Comparison of ENCODE assay signal across 9 mouse cellular contexts in the genomic region with DNA sequence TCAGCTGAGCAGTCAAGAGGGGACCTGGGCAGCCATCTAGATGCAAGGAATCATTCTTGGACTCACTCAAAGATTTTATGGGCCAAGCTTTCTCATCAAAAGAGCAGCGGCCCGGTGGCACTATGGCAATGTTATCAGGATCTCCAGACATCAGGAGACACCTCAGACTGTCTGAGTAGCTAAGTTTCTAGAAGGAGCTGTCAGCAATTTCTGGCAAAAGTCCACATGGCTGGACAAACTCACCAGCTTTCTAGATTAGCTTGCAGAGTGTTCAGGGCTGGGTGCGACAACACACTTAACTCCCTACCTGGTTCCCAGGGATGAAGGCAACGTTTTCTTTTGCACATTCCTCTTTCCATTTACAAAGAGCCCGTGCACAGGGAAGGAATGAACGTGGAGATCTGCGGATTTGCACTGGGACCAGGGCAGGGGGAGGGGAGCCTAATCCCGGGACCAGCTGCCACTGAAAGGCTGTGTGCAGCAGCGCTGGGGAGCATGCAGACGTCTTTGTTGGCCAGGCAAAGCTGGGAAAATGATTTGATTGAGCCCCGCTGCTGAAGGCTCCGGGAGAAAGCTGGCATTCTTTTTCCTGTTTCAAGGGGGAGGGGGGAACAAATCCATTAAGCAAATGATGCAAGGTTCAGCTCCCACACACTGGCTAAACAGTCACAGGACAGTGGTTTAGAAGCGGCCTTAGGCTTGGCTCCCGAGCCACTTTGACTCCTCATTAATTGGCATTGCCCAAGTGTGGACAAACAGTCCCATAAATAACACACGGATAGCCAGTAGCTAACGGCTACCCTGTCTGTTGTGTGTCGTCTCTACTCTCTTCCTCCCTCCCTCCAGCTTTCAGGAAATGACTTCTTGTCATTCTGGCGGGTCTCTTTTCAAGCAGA.
DNase-seq lines count a peak whose midpoint lies in the region; ATAC-seq and TF ChIP-seq lines count a peak whose summit lies in the region.
"Had no signal": no experiment of that assay in that cellular context is flagged by ENCODE, and none has a peak within 500 bp of the region (broad histone marks: within the 10 kb centered on the region; RNA-seq: fewer than 3 reads in every experiment).

No protein-coding gene starts in this region.

- no peak overlapping the region for H3K4me3 ChIP-seq in forebrain, embryonic 12.5 days (replicated peaks)
- H3K4me3 ChIP-seq in intestine, embryonic 14.5 days (ENCODE audit: low read depth, low read length): no peak overlapping the region
- H3K4me3 ChIP-seq in lung, postnatal 0 days (ENCODE audit: low read depth, low read length): no peak overlapping the region

- H3K9ac ChIP-seq in forebrain, embryonic 12.5 days: peak overlapping the region; percentile 9; the same call in 1 of the 2 replicates
- 0 out of 2 replicates have a peak overlapping the region, but pooled peaks have one; percentile 5 for H3K9ac ChIP-seq in intestine, embryonic 14.5 days (ENCODE audit: low read length)
- 0 out of 2 replicates have a peak overlapping the region, but pooled peaks have one; percentile 13 for H3K9ac ChIP-seq in lung, postnatal 0 days (replicated peaks; ENCODE audit: low read depth)

- peak overlapping the region; percentile 92 for H3K27ac ChIP-seq in forebrain, embryonic 12.5 days
- H3K27ac ChIP-seq in intestine, embryonic 14.5 days (ENCODE audit: low read depth): peak overlapping the region; percentile 39
- H3K27ac ChIP-seq in lung, postnatal 0 days (ENCODE audit: low read length): no peak overlapping the region
- H3K27ac ChIP-seq: macrophage had no signal

- no peak for TF ChIP-seq CTCF in lung, postnatal 0 days (IDR thresholded peaks at IDR 0.05)

- intact Hi-C loops in left cerebral cortex, postnatal 10 days (cut with DNase I): no loop called here

- no peak for TF ChIP-seq EP300 in lung, postnatal 0 days (IDR thresholded peaks at IDR 0.05)

- peak overlapping the region; percentile 33 for H3K4me2 ChIP-seq in forebrain, embryonic 12.5 days
- peak overlapping the region; percentile 29 for H3K4me2 ChIP-seq in intestine, embryonic 14.5 days (ENCODE audit: low read length)
- H3K4me2 ChIP-seq in lung, postnatal 0 days (replicated peaks; ENCODE audit: low read depth, low read length): peak overlapping the region; percentile 32

- H3K9me3 ChIP-seq in forebrain, embryonic 12.5 days: peaks cover 17% of the 10 kb centered on the region; the same call in 1 of the 2 replicates
- H3K9me3 ChIP-seq in intestine, embryonic 14.5 days (ENCODE audit: control insufficient read depth, low read length): no peaks in the 10 kb centered on the region
- no peaks in the 10 kb centered on the region for H3K9me3 ChIP-seq in lung, postnatal 0 days (ENCODE audit: low read length)

- ATAC-seq in forebrain, embryonic 12.5 days (ENCODE audit: low FRiP score): peak; percentile 93
- peak; percentile 55; the same call in 1 of the 2 replicates for ATAC-seq in intestine, embryonic 14.5 days (replicated peaks; ENCODE audit: low FRiP score, low TSS enrichment, low read depth)
- peak; percentile 82 for ATAC-seq in lung, postnatal 0 days

- peak; percentile 47 to 59 for DNase-seq in left cerebral cortex, postnatal 10 days (ENCODE audit: extremely low spot score in 1 of 2, low spot score in 2 of 2)
- DNase-seq in left cerebral cortex, adult 11 months (ENCODE audit: low spot score): no peak
- peak; percentile 64 for DNase-seq in intestine, embryonic 14.5 days (ENCODE audit: low spot score)
- peak; percentile 74 for DNase-seq in lung, postnatal 0 days (ENCODE audit: low spot score)
- DNase-seq in right cerebral cortex, postnatal 10 days (ENCODE audit: low spot score in 2 of 2): peak; percentile 76 to 78
- no peak for DNase-seq in adrenal gland, adult 8-10 months
- no peak for DNase-seq in thymus, postnatal 25 days

- no peaks in the 10 kb centered on the region for H3K27me3 ChIP-seq in forebrain, embryonic 12.5 days
- no peaks in the 10 kb centered on the region for H3K27me3 ChIP-seq in intestine, embryonic 14.5 days (replicated peaks; ENCODE audit: control insufficient read depth, insufficient read depth, low read length)
- H3K27me3 ChIP-seq in lung, postnatal 0 days (replicated peaks; ENCODE audit: insufficient read depth, low read length): no peaks in the 10 kb centered on the region

- WGBS in forebrain, embryonic 12.5 days: 10% methylated on average over 18 of the region's 18 CpGs
- 25% methylated on average over 18 of the region's 18 CpGs for WGBS in intestine, embryonic 14.5 days
- WGBS in lung, postnatal 0 days: 17% methylated on average over 18 of the region's 18 CpGs

- no peaks in the 10 kb centered on the region for H3K36me3 ChIP-seq in forebrain, embryonic 12.5 days (replicated peaks)
- H3K36me3 ChIP-seq in intestine, embryonic 14.5 days (ENCODE audit: control insufficient read depth, insufficient read depth, low read length): no peaks in the 10 kb centered on the region
- H3K36me3 ChIP-seq in lung, postnatal 0 days (ENCODE audit: insufficient read depth, low read length): no peaks in the 10 kb centered on the region

- peaks cover 27% of the 10 kb centered on the region for H3K4me1 ChIP-seq in forebrain, embryonic 12.5 days
- H3K4me1 ChIP-seq in intestine, embryonic 14.5 days (replicated peaks; ENCODE audit: control insufficient read depth, insufficient read depth, low read length): peaks cover 13% of the 10 kb centered on the region
- H3K4me1 ChIP-seq in lung, postnatal 0 days (ENCODE audit: insufficient read depth, low read depth, low read length): no peaks in the 10 kb centered on the region

Comparison
In these comparisons a context has a peak if more than half of its experiments do, and no peak if none do; other contexts are left out.
1. DNase-seq: peak in left cerebral cortex, postnatal 10 days (2 of 2), intestine, embryonic 14.5 days (single experiment), lung, postnatal 0 days (single experiment) and right cerebral cortex, postnatal 10 days (2 of 2); none in left cerebral cortex, adult 11 months (single experiment), adrenal gland, adult 8-10 months (single experiment) and thymus, postnatal 25 days (single experiment).
2. Peak in every context shown above with its lines, with median percentiles within 50 percentile points of each other: ATAC-seq, H3K4me2 ChIP-seq and H3K9ac ChIP-seq.